Mouse (Mus musculus) embryonic facial prominence, embryonic 11.5 days (tissue): ENCODE measurements around the gene Atp1b3. TPM values are rescaled to one million over a fixed set of nuclear protein-coding genes. Genes with fewer than 3 reads are reported as not detected.
"Not testable (repeated sequence)": the region's sequence is repeated elsewhere in the genome, so short reads cannot be mapped to it uniquely, and the experiment has no call there.

Source experiments
- ATAC-seq: fragments of 200-750 bp; cut with Nextera tagmentation; replicated peaks from 2 replicates; pipeline ENCODE4 v1.8.0; 2017; ENCODE audit warnings: low read depth; ENCODE audit not compliant: insufficient number of reproducible peaks, low FRiP score, low TSS enrichment
- DNase-seq: peaks from one replicate; pipeline ENCODE4 v3.0.0-alpha.2; 2015; ENCODE audit warnings: low spot score
- H3K27ac ChIP-seq: fragments of 300-500 bp; sonication (generic); replicated peaks from 2 replicates; pipeline ENCODE4 v1.5.1; 2014; ENCODE audit warnings: mild to moderate bottlenecking, low read depth, low read length, control low read depth
- H3K27me3 ChIP-seq: fragments of 300-500 bp; sonication (generic); 2 replicates; pipeline ENCODE4 v1.6.1; 2014; ENCODE audit warnings: mild to moderate bottlenecking, low read length, moderate library complexity, mixed read lengths; ENCODE audit not compliant: control insufficient read depth, insufficient read depth
- H3K36me3 ChIP-seq: fragments of 300-500 bp; sonication (generic); replicated peaks from 2 replicates; pipeline ENCODE4 v1.6.1; 2014; ENCODE audit warnings: low read depth, mild to moderate bottlenecking, low read length, moderate library complexity, mixed read lengths; ENCODE audit not compliant: control insufficient read depth, insufficient read depth
- H3K4me1 ChIP-seq: fragments of 300-500 bp; sonication (generic); 2 replicates; pipeline ENCODE4 v1.6.1; 2014; ENCODE audit warnings: low read length, mixed read lengths; ENCODE audit not compliant: control insufficient read depth, insufficient read depth
- H3K4me2 ChIP-seq: fragments of 300-500 bp; sonication (generic); 2 replicates; pipeline ENCODE4 v1.6.1; 2014; ENCODE audit warnings: low read depth, mild to moderate bottlenecking, control low read depth, low read length, moderate library complexity
- H3K4me3 ChIP-seq: fragments of 300-500 bp; sonication (generic); 2 replicates; pipeline ENCODE4 v1.5.1; 2014; ENCODE audit warnings: low read depth, low read length, control low read depth
- H3K9ac ChIP-seq: fragments of 300-500 bp; sonication (generic); replicated peaks from 2 replicates; pipeline ENCODE4 v1.6.1; 2014; ENCODE audit warnings: mild to moderate bottlenecking, control low read depth, low read length
- H3K9me3 ChIP-seq: fragments of 300-500 bp; sonication (generic); replicated peaks from 2 replicates; pipeline ENCODE4 v1.6.1; 2016; ENCODE audit warnings: mild to moderate bottlenecking, low read length, inconsistent platforms, mixed read lengths; ENCODE audit not compliant: control insufficient read depth
- WGBS: fragments of 180-500 bp; shearing (Covaris S2); extraction: QIAGEN DNeasy Blood & Tissue Kit; methylation state at CpG from one replicate; pipeline ENCODE4 v1.1.7; 2014; 5-methylcytosine and 5-hydroxymethylcytosine counted together
- polyA plus RNA-seq: library from polyadenylated mRNA; unstranded; fragments of >200 nt; fragmentation: Nextera tagmentation; extraction: Ambion mirVana; gene quantifications from 2 replicates; pipeline ENCODE4 v1.2.1, GENCODE M21; 2014

Atp1b3 gene
- polyA plus RNA-seq, result 171 and 177 TPM in 2 replicates

DNA sequence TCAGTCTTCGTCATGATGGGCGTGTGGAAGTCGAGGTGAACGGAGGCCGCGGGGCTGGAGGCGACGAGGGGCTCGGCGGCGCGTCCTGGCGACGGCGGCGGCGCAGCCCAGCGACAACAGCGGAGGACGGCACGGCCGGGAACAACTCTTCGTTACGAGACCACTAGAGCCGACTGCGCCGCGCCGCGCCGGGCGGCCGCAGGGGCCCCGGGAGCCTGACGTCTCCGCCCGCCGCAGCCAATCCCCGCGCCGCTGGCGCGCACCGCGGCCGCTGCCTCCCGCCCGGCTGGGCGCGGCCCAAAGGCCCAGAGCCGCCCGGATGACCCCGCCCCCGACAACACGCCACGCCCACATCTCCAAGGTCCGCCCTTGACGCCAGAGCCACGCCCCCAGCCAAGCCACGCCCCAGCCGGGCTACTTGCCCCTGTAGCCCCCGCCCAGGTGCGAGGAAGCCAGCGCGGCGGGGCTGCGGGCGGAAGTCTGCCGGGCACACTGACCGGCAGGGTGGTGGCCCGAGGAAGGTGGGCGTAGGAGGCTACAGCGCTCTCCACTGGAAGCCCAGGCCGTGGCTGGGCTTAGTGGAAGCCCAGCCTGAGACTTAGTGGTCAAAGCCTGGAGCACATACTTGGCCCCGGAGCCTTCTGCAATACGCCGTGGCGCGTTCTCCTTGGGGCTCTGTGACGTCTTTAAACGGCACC lies at the start of gene Atp1b3:
Atp1b3 (minus strand) TSS at position 302 of the 698 bp plus-strand sequence.
- peak within 1 kb of the TSS; percentile 95 for H3K27ac ChIP-seq
- no peaks in the 10 kb centered on the region for H3K27me3 ChIP-seq
- peak within 1 kb of the TSS; percentile 89 for H3K9ac ChIP-seq
- DNase-seq (peak; percentile 98), ATAC-seq (peak; percentile 95)
- under 1% methylated on average over 61 of the region's 81 CpGs for WGBS
- H3K4me3 ChIP-seq, result peak within 1 kb of the TSS; percentile 88
- peak within 1 kb of the TSS; percentile 70 for H3K4me2 ChIP-seq
- peaks cover 4% of the 10 kb centered on the region; the same call in 1 of the 2 replicates for H3K4me1 ChIP-seq
- no peaks in the 10 kb centered on the region for H3K36me3 ChIP-seq
- H3K9me3 ChIP-seq, result no peaks in the 10 kb centered on the region

GRCm38 (mm10) chr9:96412821-96413405 lies 48.7 kb upstream of the Atp1b3 start:
- Histone ChIP-seq H3K4me1 (no peaks in the 10 kb centered on the region), H3K27ac (no peak overlapping the region), H3K4me2 (no peak overlapping the region), H3K4me3 (no peak overlapping the region), H3K9me3 (no peaks in the 10 kb centered on the region), H3K36me3 (no peaks in the 10 kb centered on the region), H3K9ac (no peak overlapping the region), H3K27me3 (no peaks in the 10 kb centered on the region)
- no peak for ATAC-seq
- no peak for DNase-seq
- 87% methylated on average over 9 of the region's 9 CpGs for WGBS

DNA sequence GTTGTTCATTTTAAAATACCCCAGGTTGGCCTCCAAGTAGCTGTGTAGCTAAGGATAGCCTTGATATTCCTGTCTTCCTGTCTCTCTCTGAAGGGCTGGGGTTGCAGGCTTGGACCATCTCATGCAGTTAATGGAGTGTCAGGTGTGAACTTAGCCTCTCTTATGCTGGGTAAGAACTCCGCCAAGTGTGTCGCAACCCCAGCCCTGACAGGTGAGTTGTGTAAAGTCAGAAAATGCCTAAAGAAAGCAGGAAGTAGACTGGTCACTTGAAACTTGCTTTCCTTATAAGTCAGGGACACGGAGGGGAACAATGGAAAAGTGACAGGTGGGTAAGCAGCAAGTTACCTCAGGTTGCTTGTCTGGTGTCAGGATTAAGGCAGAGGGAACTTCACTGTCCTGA lies 40.1 kb upstream of the Atp1b3 start:
- Histone ChIP-seq H3K27me3 (no peaks in the 10 kb centered on the region), H3K27ac (no peak overlapping the region), H3K9ac (no peak overlapping the region), H3K4me1 (no peaks in the 10 kb centered on the region), H3K4me2 (no peak overlapping the region), H3K36me3 (no peaks in the 10 kb centered on the region), H3K4me3 (no peak overlapping the region), H3K9me3 (no peaks in the 10 kb centered on the region)
- DNase-seq (no peak), ATAC-seq (no peak)
- WGBS, result 88% methylated on average over 3 of the region's 3 CpGs

- not testable (repeated sequence) for H3K27ac ChIP-seq, H3K4me1 ChIP-seq, ATAC-seq, H3K4me2 ChIP-seq, H3K27me3 ChIP-seq, H3K9me3 ChIP-seq, H3K4me3 ChIP-seq, DNase-seq, H3K36me3 ChIP-seq, H3K9ac ChIP-seq
- WGBS, result 93% methylated on average over 3 of the region's 3 CpGs
Measured at GRCm38 (mm10) chr9:96399916-96400315, 35.7 kb upstream of the Atp1b3 start.

- Histone ChIP-seq H3K4me3 (no peak overlapping the region), H3K27me3 (no peaks in the 10 kb centered on the region), H3K4me1 (peaks cover 3% of the 10 kb centered on the region), H3K9me3 (no peaks in the 10 kb centered on the region), H3K27ac (no peak overlapping the region), H3K9ac (no peak overlapping the region), H3K36me3 (no peaks in the 10 kb centered on the region), H3K4me2 (no peak overlapping the region)
- 64% methylated on average over 6 of the region's 6 CpGs for WGBS
- ATAC-seq (no peak), DNase-seq (no peak)
Measured at GRCm38 (mm10) chr9:96399425-96399878, 35.2 kb upstream of the Atp1b3 start.

DNA sequence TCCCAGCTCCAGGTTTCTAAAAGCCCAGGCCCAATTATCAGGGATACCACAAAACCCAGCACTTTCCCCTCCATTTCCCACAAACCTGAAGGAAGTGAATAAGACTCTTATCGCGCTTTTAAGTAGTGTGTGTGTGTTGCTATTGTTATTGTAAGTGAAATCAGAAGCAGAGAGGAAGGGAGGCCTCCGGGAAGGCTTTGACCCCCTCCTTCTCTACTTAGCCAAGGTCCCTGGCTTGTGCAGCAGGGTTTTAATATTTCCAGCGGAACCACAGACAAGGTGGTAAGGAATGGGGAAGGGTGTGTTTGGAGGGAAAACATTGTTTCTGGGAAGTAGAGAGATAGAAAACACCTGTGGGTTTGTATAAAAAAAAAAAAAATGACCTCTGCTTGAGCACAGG lies 34.4 kb upstream of the Atp1b3 start:
- Histone ChIP-seq H3K9ac (no peak overlapping the region), H3K9me3 (no peaks in the 10 kb centered on the region), H3K27me3 (no peaks in the 10 kb centered on the region), H3K4me3 (no peak overlapping the region), H3K4me2 (no peak overlapping the region), H3K27ac (no peak overlapping the region), H3K36me3 (no peaks in the 10 kb centered on the region), H3K4me1 (peaks cover 3% of the 10 kb centered on the region)
- no peak for DNase-seq
- 20% methylated on average over 4 of the region's 4 CpGs for WGBS
- ATAC-seq, result no peak

- no peak overlapping the region for H3K9ac ChIP-seq
- no peaks in the 10 kb centered on the region for H3K36me3 ChIP-seq
- H3K27me3 ChIP-seq, result no peaks in the 10 kb centered on the region
- WGBS, result 33% methylated on average over 8 of the region's 8 CpGs
- no peaks in the 10 kb centered on the region for H3K9me3 ChIP-seq
- ATAC-seq, result no peak
- no peak overlapping the region for H3K4me3 ChIP-seq
- DNase-seq, result no peak
- H3K27ac ChIP-seq, result no peak overlapping the region; the same call in 1 of the 2 replicates
- no peak overlapping the region for H3K4me2 ChIP-seq
- H3K4me1 ChIP-seq, result peaks cover 3% of the 10 kb centered on the region
Measured at GRCm38 (mm10) chr9:96398165-96398564, 33.9 kb upstream of the Atp1b3 start.
